In genomic region chr16:4831650-4832419, GRCm38 (mm10) we compare ENCODE assay signal across 7 mouse cellular contexts. TPM values are rescaled to one million over a fixed set of nuclear protein-coding genes. Genes with fewer than 3 reads are reported as not detected.
DNase-seq lines count a peak whose midpoint lies in the region; ATAC-seq and TF ChIP-seq lines count a peak whose summit lies in the region.

No protein-coding gene starts in this region.

- H3K4me2 ChIP-seq in liver, embryonic 14.5 days (ENCODE audit: low read depth), result peak overlapping the region; percentile 24; the same call in 1 of the 2 replicates
- H3K4me2 ChIP-seq in stomach, postnatal 0 days (replicated peaks; ENCODE audit: low read depth), result no peak overlapping the region

- H3K4me1 ChIP-seq in liver, embryonic 14.5 days (replicated peaks; ENCODE audit: control insufficient read depth in 2 of 2, insufficient read depth in 2 of 2, low read length in 1 of 2), result peaks cover 3 to 10% of the 10 kb centered on the region in 2 experiments
- H3K4me1 ChIP-seq in stomach, postnatal 0 days (replicated peaks; ENCODE audit: control insufficient read depth, insufficient read depth), result no peaks in the 10 kb centered on the region
- no peaks in the 10 kb centered on the region for H3K4me1 ChIP-seq in limb, embryonic 10.5 days

- H3K27me3 ChIP-seq in liver, embryonic 14.5 days (ENCODE audit: control insufficient read depth, insufficient read depth, low read length), result no peaks in the 10 kb centered on the region
- H3K27me3 ChIP-seq in stomach, postnatal 0 days (ENCODE audit: control insufficient read depth, insufficient read depth, low read length), result no peaks in the 10 kb centered on the region
- no peaks in the 10 kb centered on the region for H3K27me3 ChIP-seq in limb, embryonic 10.5 days (ENCODE audit: low read depth, poor library complexity, severe bottlenecking)

- H3K9me3 ChIP-seq in liver, embryonic 14.5 days (ENCODE audit: control insufficient read depth, low read length), result no peaks in the 10 kb centered on the region
- no peaks in the 10 kb centered on the region for H3K9me3 ChIP-seq in stomach, postnatal 0 days (ENCODE audit: control insufficient read depth, low read length)
- no peaks in the 10 kb centered on the region for H3K9me3 ChIP-seq in limb, embryonic 10.5 days (replicated peaks)

- H3K36me3 ChIP-seq in liver, embryonic 14.5 days (replicated peaks; ENCODE audit: control insufficient read depth, insufficient read depth, low read depth), result no peaks in the 10 kb centered on the region
- no peaks in the 10 kb centered on the region for H3K36me3 ChIP-seq in stomach, postnatal 0 days (ENCODE audit: control insufficient read depth, insufficient read depth, low read length)
- H3K36me3 ChIP-seq in limb, embryonic 10.5 days, result no peaks in the 10 kb centered on the region

- peak; percentile 26; the same call in 1 of the 2 replicates for TF ChIP-seq EP300 in liver, embryonic 14.5 days (IDR thresholded peaks at IDR 0.05; ENCODE audit: low read depth)
- TF ChIP-seq EP300 in stomach, postnatal 0 days (optimal IDR thresholded peaks at IDR 0.05), result no peak

- no peak overlapping the region for H3K9ac ChIP-seq in liver, embryonic 14.5 days (replicated peaks)
- H3K9ac ChIP-seq in stomach, postnatal 0 days (ENCODE audit: low read length), result no peak overlapping the region

- DNase-seq in right cerebral cortex, adult 18-20 months, result peak; percentile 67
- DNase-seq in right cerebral cortex, postnatal 4 days, result no peak
- peak; percentile 32 to 64 for DNase-seq in frontal cortex, adult 2 months (ENCODE audit: extremely low spot score in 1 of 2, low spot score in 1 of 2)
- no peak for DNase-seq in liver, embryonic 14.5 days (ENCODE audit: low read depth in 3 of 3, low spot score in 3 of 3)
- DNase-seq in stomach, postnatal 0 days (ENCODE audit: low spot score), result peak; percentile 74
- DNase-seq in limb, embryonic 10.5 days (ENCODE audit: low spot score), result no peak
- DNase-seq in urinary bladder, adult 18-20 months (ENCODE audit: low spot score in 2 of 2), result no peak

- no peak overlapping the region for H3K4me3 ChIP-seq in liver, embryonic 14.5 days (ENCODE audit: insufficient read depth in 1 of 2, low read depth in 2 of 2, low read length in 2 of 2)
- no peak overlapping the region for H3K4me3 ChIP-seq in stomach, postnatal 0 days (ENCODE audit: low read depth, low read length)
- no peak overlapping the region for H3K4me3 ChIP-seq in limb, embryonic 10.5 days

- TF ChIP-seq CTCF in liver, embryonic 14.5 days (IDR thresholded peaks at IDR 0.05; ENCODE audit: low read depth), result peak; percentile 38
- TF ChIP-seq CTCF in stomach, postnatal 0 days (IDR thresholded peaks at IDR 0.05; ENCODE audit: low read depth), result peak; percentile 50

- H3K27ac ChIP-seq in liver, embryonic 14.5 days, result no peak overlapping the region
- H3K27ac ChIP-seq in stomach, postnatal 0 days (replicated peaks), result no peak overlapping the region
- no peak overlapping the region for H3K27ac ChIP-seq in limb, embryonic 10.5 days

- WGBS in liver, embryonic 14.5 days (ENCODE audit: insufficient replicate concordance), result 39% methylated on average over 15 of the region's 15 CpGs
- WGBS in stomach, postnatal 0 days, result 56% methylated on average over 15 of the region's 15 CpGs
- WGBS in limb, embryonic 10.5 days, result 73% methylated on average over 15 of the region's 15 CpGs

- peak; percentile 57; the same call in 1 of the 2 replicates for ATAC-seq in liver, embryonic 14.5 days (ENCODE audit: insufficient read depth)
- peak; percentile 82 for ATAC-seq in stomach, postnatal 0 days (ENCODE audit: low FRiP score, low TSS enrichment)

RNA-seq across cellular contexts. Expression of gene 4930562C15Rik, which starts 3.4 kb away (rescaled TPM):
- polyA plus RNA-seq in frontal cortex, adult 2 months (2012; rRNA removed), result 0.08 TPM in 1 of 2 replicates, not detected in the other
- not detected in 2 replicates for polyA plus RNA-seq in liver, embryonic 14.5 days (2012; rRNA removed)
- polyA plus RNA-seq in liver, embryonic 14.5 days (2014; fragmentation: Nextera tagmentation; extraction: Ambion mirVana), result not detected in 2 replicates
- polyA plus RNA-seq in stomach, postnatal 0 days (2015; fragmentation: Nextera tagmentation; extraction: Ambion mirVana), result 0.23 and 0.32 TPM in 2 replicates
- polyA plus RNA-seq in limb, embryonic 10.5 days (2016; fragmentation: Nextera tagmentation; extraction: Ambion mirVana), result 0.40 and 0.71 TPM in 2 replicates

RNA-seq across cellular contexts. Expression of gene Cdip1, which starts 41.7 kb away (rescaled TPM):
- polyA plus RNA-seq in frontal cortex, adult 2 months (2012; rRNA removed), result 187 TPM in 2 replicates
- 10.0 and 11.9 TPM in 2 replicates for polyA plus RNA-seq in liver, embryonic 14.5 days (2012; rRNA removed)
- polyA plus RNA-seq in liver, embryonic 14.5 days (2014; fragmentation: Nextera tagmentation; extraction: Ambion mirVana), result 11.3 and 13.3 TPM in 2 replicates
- polyA plus RNA-seq in stomach, postnatal 0 days (2015; fragmentation: Nextera tagmentation; extraction: Ambion mirVana), result 35.4 and 38.8 TPM in 2 replicates
- polyA plus RNA-seq in limb, embryonic 10.5 days (2016; fragmentation: Nextera tagmentation; extraction: Ambion mirVana), result 112 TPM in 2 replicates

RNA-seq across cellular contexts. Expression of gene Ubald1, which starts 48.3 kb away (rescaled TPM):
- 51.3 and 66.1 TPM in 2 replicates for polyA plus RNA-seq in frontal cortex, adult 2 months (2012; rRNA removed)
- polyA plus RNA-seq in liver, embryonic 14.5 days (2012; rRNA removed), result 5.4 and 6.7 TPM in 2 replicates
- polyA plus RNA-seq in liver, embryonic 14.5 days (2014; fragmentation: Nextera tagmentation; extraction: Ambion mirVana), result 9.0 and 9.5 TPM in 2 replicates
- polyA plus RNA-seq in stomach, postnatal 0 days (2015; fragmentation: Nextera tagmentation; extraction: Ambion mirVana), result 32.1 and 40.0 TPM in 2 replicates
- 43.6 and 43.8 TPM in 2 replicates for polyA plus RNA-seq in limb, embryonic 10.5 days (2016; fragmentation: Nextera tagmentation; extraction: Ambion mirVana)

RNA-seq across cellular contexts. Expression of gene Mgrn1, which starts 54.2 kb away (rescaled TPM):
- 216 and 221 TPM in 2 replicates for polyA plus RNA-seq in frontal cortex, adult 2 months (2012; rRNA removed)
- polyA plus RNA-seq in liver, embryonic 14.5 days (2012; rRNA removed), result 15.7 and 16.3 TPM in 2 replicates
- 17.6 and 18.0 TPM in 2 replicates for polyA plus RNA-seq in liver, embryonic 14.5 days (2014; fragmentation: Nextera tagmentation; extraction: Ambion mirVana)
- 43.0 and 44.0 TPM in 2 replicates for polyA plus RNA-seq in stomach, postnatal 0 days (2015; fragmentation: Nextera tagmentation; extraction: Ambion mirVana)
- polyA plus RNA-seq in limb, embryonic 10.5 days (2016; fragmentation: Nextera tagmentation; extraction: Ambion mirVana), result 68.0 and 84.5 TPM in 2 replicates

Comparison
In these comparisons a context has a peak if more than half of its experiments do, and no peak if none do; other contexts are left out.
1. DNase-seq: peak in right cerebral cortex, adult 18-20 months (single experiment), frontal cortex, adult 2 months (2 of 2) and stomach, postnatal 0 days (single experiment); none in right cerebral cortex, postnatal 4 days (single experiment), liver, embryonic 14.5 days (0 of 3), limb, embryonic 10.5 days (single experiment) and urinary bladder, adult 18-20 months (0 of 2).